Mouse (Mus musculus): ENCODE measurements around the gene Polr2g. TPM values are rescaled to one million over a fixed set of nuclear protein-coding genes. Genes with fewer than 3 reads are reported as not detected.

Gene Polr2g
- total and polyA plus RNA-seq, 2 experiments from 2014 or later: 89.3 to 193 TPM

DNA sequence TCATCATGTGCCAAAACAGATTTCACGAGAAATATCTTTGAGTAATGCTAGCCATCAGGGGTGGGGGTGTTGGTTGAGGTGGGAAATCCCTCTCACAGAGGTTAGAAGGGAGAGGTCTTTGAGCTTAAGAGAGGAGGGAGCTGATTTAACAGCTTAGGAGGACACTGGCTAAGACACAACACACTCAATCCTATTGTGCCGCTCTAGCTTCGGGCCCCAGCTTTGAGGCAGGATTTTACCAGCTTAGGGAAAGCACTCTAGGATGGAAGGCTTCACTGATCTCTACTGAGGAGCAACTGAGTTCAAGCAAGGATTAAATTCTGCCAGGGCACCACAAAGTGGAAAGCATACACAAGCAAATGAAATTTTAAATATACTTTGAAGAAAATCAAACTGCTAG is 18.6 kb upstream of the Polr2g start:
- ATAC-seq: no peak
- no peak for DNase-seq
- Histone ChIP-seq H3K9ac (peak overlapping the region; percentile 29; the same call in 1 of the 2 replicates), H3K4me3 (ENCODE audit: low read depth, low read length) (no peak overlapping the region), H3K27me3 (ENCODE audit: insufficient read depth, low read length) (no peaks in the 10 kb centered on the region), H3K27ac (ENCODE audit: low read depth, low read length) (no peak overlapping the region), H3K36me3 (ENCODE audit: insufficient read depth) (peaks cover 4% of the 10 kb centered on the region), H3K4me2 (ENCODE audit: low read depth) (peak overlapping the region; percentile 17; the same call in 1 of the 2 replicates), H3K4me1 (ENCODE audit: insufficient read depth) (peaks cover 28% of the 10 kb centered on the region), H3K9me3 (ENCODE audit: low read length) (no peaks in the 10 kb centered on the region)
- 55% methylated on average over 3 of the region's 3 CpGs for WGBS
- no peak for TF ChIP-seq CTCF (IDR thresholded peaks at IDR 0.05; ENCODE audit: low read depth)

DNA sequence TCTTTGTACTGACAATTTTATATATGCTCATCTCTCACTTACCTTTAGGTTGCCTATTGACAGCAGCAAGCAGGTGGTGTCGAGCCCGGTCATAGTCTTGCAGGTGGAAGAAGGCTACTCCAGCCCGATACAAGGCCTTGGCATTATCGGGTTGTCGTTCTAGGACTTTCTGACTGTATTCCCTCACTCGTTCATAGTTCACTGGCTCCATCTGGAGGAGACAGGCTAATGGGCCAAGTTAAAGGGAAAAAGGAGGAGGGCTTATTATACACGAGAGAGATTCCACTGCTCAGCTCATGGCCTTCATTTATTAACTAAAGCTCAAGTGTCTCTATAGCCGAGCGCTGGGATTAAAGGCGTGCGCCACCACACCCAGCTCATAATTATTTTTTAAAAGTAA is 17.4 kb upstream of the Polr2g start:
- Histone ChIP-seq H3K36me3 (ENCODE audit: insufficient read depth) (peaks cover 12% of the 10 kb centered on the region), H3K27me3 (ENCODE audit: insufficient read depth, low read length) (no peaks in the 10 kb centered on the region), H3K9me3 (ENCODE audit: low read length) (no peaks in the 10 kb centered on the region), H3K9ac (no peak overlapping the region), H3K4me2 (ENCODE audit: low read depth) (no peak overlapping the region), H3K27ac (ENCODE audit: low read depth, low read length) (no peak overlapping the region), H3K4me3 (ENCODE audit: low read depth, low read length) (no peak overlapping the region), H3K4me1 (ENCODE audit: insufficient read depth) (peaks cover 18% of the 10 kb centered on the region)
- no peak for DNase-seq
- TF ChIP-seq CTCF (IDR thresholded peaks at IDR 0.05; ENCODE audit: low read depth): peak; percentile 36
- WGBS: 65% methylated on average over 11 of the region's 11 CpGs
- ATAC-seq: no peak

DNA sequence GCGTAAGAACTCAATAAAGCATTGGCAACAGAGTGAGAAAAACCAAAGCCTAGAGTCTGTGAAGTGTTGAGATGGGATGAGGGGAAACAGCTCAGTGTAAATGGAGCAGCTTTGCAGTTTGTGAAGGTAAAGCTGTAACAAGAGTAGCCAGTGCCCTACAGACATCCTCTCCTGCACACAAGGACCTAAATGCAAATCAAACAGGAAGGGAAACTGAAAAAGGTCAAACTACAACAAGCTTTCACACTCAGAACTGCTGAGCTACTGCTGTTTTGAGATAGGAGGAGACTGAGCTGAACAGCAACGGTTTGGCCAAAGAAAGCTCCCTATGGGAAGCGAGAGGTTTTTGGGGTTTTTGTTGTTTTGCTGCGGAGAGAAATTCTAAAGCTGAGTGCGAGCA is 8.4 kb upstream of the Polr2g start:
- DNase-seq (no peak), ATAC-seq (no peak)
- Histone ChIP-seq H3K36me3 (ENCODE audit: insufficient read depth) (peaks cover 30% of the 10 kb centered on the region), H3K27ac (ENCODE audit: low read depth, low read length) (no peak overlapping the region), H3K4me1 (ENCODE audit: insufficient read depth) (peaks cover 7% of the 10 kb centered on the region), H3K27me3 (ENCODE audit: insufficient read depth, low read length) (no peaks in the 10 kb centered on the region), H3K9me3 (ENCODE audit: low read length) (no peaks in the 10 kb centered on the region), H3K4me2 (ENCODE audit: low read depth) (no peak overlapping the region), H3K4me3 (ENCODE audit: low read depth, low read length) (no peak overlapping the region), H3K9ac (no peak overlapping the region)
- no peak for TF ChIP-seq CTCF (IDR thresholded peaks at IDR 0.05; ENCODE audit: low read depth)
- 89% methylated on average over 5 of the region's 5 CpGs for WGBS

DNA sequence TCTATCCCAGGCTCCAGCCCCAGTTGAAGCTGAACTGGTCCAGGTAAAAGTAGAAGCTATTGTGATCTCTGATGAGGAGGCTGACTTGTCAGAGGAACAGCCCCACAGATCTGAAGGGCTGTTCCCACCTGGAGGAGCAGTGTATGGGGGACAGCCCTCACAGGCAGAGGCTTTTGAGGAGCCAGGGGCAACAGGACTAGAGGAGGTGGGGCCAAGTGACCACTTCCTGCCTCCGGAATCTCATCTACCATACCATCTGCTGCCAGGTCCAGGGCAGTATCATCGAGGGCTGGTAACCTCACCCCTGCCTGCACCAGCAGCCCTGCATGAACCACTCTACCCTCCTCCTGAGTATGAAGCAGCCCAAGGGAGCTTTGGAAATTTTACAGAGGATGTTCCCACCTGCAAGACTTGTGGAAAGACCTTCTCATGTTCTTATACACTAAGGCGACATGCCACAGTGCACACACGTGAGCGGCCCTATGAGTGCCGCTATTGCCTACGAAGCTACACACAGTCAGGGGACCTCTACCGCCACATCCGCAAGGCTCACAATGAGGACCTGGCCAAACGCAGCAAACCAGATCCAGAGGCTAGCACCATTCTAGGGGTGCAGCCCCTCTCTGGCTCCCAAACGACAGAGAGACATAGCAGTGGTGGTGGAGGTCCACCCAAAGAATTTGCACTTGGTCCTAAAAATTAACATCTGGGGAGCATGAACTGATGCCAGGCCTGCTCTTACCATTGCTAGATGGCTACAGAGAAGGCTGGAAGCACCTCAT is 5.7 kb upstream of the Polr2g start:
- DNase-seq (no peak), ATAC-seq (no peak)
- Histone ChIP-seq H3K27ac (ENCODE audit: low read depth, low read length) (no peak overlapping the region), H3K36me3 (ENCODE audit: insufficient read depth) (peaks cover 12% of the 10 kb centered on the region; the same call in 1 of the 2 replicates), H3K4me3 (ENCODE audit: low read depth, low read length) (no peak overlapping the region), H3K4me1 (ENCODE audit: insufficient read depth) (peaks cover 7% of the 10 kb centered on the region), H3K9ac (no peak overlapping the region), H3K4me2 (ENCODE audit: low read depth) (no peak overlapping the region), H3K27me3 (ENCODE audit: insufficient read depth, low read length) (no peaks in the 10 kb centered on the region), H3K9me3 (ENCODE audit: low read length) (no peaks in the 10 kb centered on the region)
- WGBS: 94% methylated on average over 11 of the region's 11 CpGs
- no peak for TF ChIP-seq CTCF (IDR thresholded peaks at IDR 0.05; ENCODE audit: low read depth)

DNA sequence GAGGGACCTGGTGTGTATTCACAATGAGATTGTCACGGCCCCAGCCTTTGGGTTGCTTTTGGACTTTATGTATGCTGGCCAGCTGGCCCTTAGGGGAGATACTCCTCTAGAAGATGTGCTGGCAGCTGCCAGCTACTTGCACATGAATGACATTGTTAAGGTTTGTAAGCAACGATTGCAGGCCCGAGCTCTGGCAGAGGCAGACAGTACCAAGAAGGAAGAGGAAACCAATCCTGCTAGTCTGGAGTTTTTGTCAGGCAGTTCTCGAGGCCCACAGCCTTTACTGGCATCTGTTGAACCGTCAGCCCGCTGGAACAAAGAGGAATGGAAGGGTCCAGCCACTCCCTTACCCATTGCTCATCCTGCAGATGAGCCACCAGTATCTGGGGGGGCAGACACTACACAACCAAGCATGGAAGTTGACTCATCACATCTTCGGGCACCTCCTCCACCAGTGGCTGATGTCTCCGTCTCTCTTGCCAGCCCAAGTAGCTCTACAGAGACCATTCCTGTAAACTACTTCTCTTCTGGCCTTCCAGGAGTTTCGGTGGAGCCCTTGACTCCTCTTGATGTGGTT is 4.9 kb upstream of the Polr2g start:
- Histone ChIP-seq H3K4me3 (ENCODE audit: low read depth, low read length) (peak overlapping the region; percentile 58; the same call in 1 of the 2 replicates), H3K9me3 (ENCODE audit: low read length) (no peaks in the 10 kb centered on the region), H3K4me2 (ENCODE audit: low read depth) (peak overlapping the region; percentile 75), H3K4me1 (ENCODE audit: insufficient read depth) (peaks cover 7% of the 10 kb centered on the region), H3K36me3 (ENCODE audit: insufficient read depth) (peaks cover 5% of the 10 kb centered on the region; the same call in 1 of the 2 replicates), H3K27me3 (ENCODE audit: insufficient read depth, low read length) (no peaks in the 10 kb centered on the region), H3K9ac (peak overlapping the region; percentile 56; the same call in 1 of the 2 replicates), H3K27ac (ENCODE audit: low read depth, low read length) (peak overlapping the region; percentile 90; the same call in 1 of the 2 replicates)
- ATAC-seq (no peak), DNase-seq (no peak)
- no peak for TF ChIP-seq CTCF (IDR thresholded peaks at IDR 0.05; ENCODE audit: low read depth)
- 91% methylated on average over 9 of the region's 9 CpGs for WGBS

DNA sequence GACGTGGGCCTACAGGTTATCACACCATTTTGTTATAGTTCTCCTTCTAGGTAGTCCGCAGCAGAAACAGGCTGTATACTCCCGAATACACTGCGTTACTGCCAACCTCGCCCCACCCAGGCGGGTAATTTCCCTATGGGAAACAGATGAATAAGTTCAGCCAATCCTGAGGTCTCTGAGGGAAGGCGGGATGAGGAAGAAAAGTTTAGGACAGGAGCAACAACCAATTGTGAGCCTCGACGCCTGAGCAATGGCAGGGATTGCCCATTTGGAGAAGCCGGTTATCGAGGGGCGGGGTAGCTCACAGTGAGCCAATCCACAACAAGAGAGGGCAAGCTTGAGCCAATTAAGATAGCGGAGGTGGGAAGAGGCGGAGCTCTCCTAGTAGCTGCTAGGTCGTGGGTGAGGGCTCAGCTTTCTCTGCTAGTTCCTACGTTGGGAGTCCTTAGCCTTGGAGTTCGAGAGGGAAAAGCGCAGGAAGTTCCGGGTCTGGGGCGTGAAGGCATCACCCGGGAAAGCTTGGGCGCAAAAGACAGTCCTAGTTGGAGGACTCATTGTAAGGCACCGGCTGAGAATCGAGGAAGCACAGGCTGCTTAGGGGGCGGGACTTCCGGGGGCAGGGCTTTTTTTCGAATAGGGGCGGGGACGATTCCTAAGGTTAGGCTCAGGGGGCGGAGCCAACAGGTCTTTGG is 3.9 kb upstream of the Polr2g start, which contains the start of gene Zbtb3:
TSS of gene Zbtb3 (plus strand) at position 426 of the 692 bp plus-strand sequence.
- 2% methylated on average over 30 of the region's 30 CpGs for WGBS
- Histone ChIP-seq H3K9me3 (ENCODE audit: low read length) (no peaks in the 10 kb centered on the region), H3K27ac (ENCODE audit: low read depth, low read length) (peak within 1 kb of the TSS; percentile 90), H3K9ac (peak within 1 kb of the TSS; percentile 56), H3K4me3 (ENCODE audit: low read depth, low read length) (peak within 1 kb of the TSS; percentile 58), H3K4me2 (ENCODE audit: low read depth) (peak within 1 kb of the TSS; percentile 75), H3K36me3 (ENCODE audit: insufficient read depth) (peaks cover 2% of the 10 kb centered on the region; the same call in 1 of the 2 replicates), H3K27me3 (ENCODE audit: insufficient read depth, low read length) (no peaks in the 10 kb centered on the region), H3K4me1 (ENCODE audit: insufficient read depth) (peaks cover 7% of the 10 kb centered on the region)
- no peak for TF ChIP-seq CTCF (IDR thresholded peaks at IDR 0.05; ENCODE audit: low read depth)
- ATAC-seq: peak; percentile 97
- DNase-seq: peak; percentile 97

All from forebrain, postnatal 0 days (tissue).